Mouse (Mus musculus) retina, adult 2 months (tissue): Measurements from ENCODE around the gene Slc34a2.

Experiments
- DNase-seq: peaks from one replicate; pipeline ENCODE4 v3.0.0-alpha.2; 2012; ENCODE audit warnings: low read depth, low spot score

Slc34a2 gene

DNA sequence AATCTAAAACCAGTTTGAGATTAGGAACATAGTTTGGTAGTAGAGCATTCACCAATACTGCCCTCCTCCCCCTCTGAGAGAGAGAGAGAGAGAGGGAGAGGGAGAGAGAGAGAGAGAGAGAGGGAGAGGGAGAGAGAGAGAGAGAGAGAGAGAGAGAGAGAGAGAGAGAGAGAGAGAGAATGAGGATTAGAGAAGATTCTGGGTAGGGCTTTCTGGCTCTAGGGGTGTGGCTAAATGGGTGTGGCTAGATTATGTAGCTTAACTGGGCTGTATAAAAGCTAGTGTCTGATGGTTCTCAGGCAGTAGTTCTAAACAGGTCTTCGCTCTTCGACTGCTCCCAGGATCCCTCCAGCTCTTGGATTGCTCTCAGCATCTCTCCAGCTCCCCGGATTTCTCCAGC lies at the start of gene Slc34a2:
Gene Slc34a2, plus strand, starts transcription at position 301 of the 400 bp plus-strand sequence.
- DNase-seq, result no peak

DNA sequence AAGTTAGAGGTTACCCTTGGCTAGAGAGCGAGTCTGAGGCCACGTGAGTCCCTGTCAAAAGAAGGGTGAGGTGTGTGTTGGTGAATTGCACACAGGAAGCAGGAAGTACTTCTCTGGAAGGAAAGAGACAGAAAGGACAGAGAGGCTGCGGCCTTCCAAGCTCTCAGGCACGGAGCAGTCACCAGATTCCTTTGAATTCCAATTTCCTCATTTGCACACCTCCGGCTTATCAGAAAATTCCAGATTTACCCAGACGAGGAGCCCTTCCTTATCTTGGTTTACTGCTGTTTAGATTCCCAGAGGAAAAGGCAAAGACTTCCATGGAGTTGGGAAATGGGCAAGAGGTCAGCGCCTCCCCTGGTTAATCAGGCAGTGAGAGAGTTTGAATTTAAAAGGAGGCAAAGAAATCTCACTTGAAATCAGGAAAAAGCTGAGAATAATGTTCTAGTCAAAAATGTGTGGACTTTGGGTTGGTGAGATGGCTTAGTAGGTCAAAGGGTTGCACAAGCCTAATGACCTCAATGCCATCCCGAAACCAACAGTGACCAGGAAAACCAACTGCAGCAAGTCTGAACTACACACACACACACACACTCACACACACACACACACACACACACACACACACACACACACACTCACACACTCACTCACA lies 47.1 kb upstream of the Slc34a2 start:
- DNase-seq, result no peak

DNA sequence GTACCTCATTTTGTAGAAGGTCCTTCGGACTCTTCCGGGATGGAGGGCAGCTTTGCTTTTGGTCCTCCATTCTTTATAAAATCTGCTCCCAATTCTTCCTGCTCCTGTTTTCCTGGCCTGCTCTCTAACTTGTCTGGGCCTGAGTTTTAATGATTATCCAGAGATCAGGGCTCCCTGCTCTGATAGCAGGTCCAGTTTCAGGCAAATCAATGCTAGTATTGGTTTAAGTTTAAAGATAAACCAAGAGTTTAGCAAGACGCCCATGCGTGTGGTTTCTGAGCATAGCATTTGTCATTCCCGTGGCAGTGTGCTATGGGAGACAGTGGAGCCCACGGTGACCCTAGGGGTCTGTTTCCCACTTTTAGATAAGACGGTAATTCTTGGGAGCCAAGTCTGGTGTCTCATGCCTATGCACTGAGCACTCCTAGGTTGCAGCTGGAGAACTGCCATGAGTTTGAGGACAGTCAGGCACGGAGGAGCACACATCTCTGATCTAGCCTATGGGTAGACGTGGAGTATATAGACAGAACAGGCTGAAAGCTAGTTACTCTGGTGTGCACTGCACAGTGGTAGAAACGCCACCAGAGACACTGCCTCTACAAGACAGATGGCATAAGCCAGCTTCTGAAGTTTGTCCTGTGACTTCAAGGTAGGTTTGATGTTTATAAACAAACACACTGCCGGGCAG lies 45.5 kb upstream of the Slc34a2 start:
- no peak for DNase-seq

DNA sequence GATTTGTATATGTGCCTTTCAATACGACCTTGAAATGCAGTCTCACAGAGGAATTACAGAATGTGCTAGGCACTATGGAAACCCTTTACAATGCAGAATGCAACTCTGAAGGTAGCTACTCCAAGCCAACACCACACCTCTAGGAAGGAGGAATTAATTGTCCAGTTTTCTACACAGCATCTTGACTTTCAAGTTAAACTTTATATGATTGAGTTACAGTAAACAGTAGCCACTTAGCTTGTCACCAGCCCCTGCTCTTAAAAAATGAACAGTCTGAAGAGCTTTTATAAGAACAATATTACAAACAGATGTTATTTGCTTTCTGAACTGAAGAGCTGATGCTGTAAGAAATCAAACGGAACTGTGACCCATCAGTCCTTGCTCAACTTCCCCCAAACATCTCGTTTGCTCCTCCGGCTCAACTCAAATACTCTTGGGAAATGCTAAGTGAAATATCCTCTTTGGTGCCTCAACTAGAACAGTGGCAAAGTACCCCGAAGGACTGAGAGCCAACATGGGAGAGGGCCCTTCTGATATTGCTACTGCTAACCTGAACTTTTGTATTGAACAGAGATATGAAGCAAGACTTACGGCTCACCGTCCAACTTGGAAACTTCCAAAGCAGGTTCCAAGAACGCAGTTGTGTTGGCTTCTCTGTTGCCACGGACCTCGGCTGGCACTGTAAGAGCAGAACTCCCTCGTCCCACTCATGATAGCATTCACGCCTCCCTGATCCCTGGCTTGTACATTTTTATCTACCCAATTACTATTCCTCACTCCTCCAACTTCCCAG lies 44.2 kb upstream of the Slc34a2 start:
- DNase-seq, result no peak

DNA sequence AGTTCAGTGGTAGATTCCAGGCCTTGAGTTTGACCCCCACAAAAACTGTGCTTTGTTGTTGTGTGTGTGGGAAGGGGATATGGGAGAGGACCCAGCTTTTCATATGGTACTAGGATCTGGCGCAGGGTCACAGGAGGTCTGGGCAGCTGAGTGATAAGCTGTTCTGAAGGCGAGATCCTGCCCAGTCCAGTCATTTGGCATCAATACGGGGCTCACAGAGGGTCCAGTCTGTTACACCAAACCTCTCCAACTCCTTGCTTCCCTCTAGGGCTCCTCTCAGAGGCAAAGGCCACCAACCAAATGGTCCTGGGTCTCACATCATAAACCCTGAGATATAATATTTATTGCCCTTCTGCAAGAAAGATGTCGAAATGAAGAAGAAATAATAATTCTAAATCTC lies 42.4 kb upstream of the Slc34a2 start:
- no peak for DNase-seq

DNA sequence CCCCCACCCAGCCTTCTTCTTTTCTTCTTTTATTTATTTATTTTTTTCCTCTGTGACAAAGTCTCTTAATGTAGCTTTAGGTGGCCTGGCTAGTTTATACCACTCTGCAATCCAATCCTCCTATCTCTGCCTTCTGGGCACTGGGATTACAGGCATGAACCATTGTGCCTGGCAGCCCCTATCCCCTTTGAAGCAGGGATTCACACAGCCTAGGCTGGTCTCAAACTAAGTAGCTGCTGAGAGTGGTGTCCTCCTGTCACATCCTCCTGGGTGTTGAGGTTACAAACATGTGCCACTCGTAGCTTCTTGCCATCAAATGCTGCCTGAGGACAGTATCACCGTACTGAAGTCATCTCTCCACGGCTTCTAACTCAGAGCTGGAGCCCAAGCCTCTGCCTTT lies 41.7 kb upstream of the Slc34a2 start:
- no peak for DNase-seq

DNA sequence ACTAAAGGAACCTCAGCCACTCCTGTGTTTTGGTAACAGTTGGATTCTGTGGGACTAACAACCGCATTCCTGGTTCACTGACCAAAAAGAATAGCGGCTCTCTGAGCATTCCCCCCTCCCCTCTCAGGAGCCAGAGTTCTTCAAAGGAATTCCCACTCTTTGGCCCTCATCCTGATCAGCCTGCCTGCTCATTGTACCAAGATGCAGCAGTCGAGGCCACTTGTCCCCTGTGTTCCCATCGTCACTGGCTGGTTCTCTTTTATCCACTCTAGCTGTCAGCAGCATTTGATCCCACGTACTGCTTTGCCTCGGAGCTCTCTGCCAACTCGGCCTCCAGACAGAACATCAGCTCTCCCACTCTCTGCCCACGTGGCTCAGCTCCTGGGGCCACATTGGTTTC lies 41.3 kb upstream of the Slc34a2 start:
- no peak for DNase-seq

DNA sequence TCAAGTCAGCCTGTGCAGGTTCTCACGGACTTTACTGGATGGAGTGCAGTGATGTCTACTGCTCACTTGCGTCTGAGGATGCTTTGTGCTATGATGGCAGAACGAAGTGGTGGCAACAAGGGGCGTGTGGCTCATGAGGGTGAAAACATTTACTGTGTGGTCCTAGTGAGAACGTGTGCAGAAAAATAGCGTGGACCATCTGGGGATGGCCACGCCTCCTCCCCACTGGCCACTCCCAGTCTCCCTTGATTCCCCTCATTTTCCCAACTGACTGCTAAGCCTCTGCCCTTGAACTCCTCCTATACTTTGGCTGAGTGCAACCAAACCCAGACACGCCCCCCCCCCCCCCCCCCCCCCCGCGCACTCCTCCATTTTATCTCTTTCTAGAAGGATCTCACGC lies 40.8 kb upstream of the Slc34a2 start:
- DNase-seq, result no peak

DNA sequence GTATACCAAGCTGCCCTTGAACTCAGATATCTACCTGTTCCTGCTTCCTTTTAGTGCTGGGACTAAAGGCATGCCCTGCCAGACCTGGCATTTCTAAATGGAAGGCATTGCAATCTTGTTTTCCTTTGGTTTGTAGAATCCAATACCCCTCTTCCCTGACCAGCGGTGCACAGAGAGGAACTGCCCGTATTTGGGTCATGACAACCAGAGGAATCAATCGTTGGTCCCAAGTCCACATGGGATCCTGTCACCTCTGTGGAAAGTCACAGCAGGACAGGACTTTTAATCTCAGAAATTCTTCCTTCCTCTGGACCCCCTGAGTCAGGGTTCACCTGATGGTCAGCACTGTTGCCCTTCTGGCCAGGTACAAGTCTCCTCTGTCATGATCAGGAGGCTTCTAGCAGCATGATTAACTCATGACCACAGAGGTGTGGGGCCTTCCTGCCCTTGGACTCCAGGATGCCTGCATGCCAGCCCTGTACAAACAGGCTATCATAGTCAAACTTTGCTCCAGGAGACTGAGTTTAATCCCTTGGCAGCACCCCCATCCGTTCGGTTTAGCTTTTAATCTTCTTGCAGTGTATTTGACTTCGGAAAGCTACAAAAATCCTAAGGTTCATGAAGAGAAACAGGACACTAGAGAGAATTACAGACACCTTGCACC lies 39.7 kb upstream of the Slc34a2 start:
- no peak for DNase-seq

DNA sequence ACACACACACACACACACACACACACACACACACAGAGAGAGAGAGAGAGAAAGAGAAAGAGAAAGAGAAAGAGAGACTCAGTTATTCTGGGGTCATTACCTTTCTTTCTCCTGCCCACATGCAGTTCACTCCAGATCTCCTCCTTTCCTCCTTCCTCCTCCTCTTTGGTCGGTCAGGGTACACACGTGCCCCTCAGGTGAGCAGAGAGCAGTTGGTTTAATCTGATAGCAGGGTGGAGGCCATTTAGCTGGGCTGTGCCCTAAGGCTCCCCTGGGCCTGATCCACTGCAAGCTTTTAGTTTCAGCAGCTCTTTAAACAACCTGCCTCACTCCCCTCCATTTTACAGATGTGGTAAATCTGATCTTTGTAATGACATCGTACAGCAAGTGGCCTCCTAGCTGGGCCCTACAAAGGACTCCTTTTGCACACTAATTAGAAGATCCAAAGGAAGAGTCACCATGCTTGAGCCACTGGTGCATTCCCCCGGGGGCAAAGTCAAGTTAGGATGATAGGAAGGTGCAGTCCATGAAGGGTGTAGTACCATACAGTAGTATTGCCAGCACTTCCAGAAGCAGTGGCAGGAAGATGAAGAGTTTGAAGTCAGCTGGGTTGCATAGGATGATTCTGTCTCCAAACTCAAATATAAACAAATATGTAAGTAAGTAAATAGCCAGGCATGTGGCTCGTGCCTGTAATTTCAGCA lies 37.6 kb upstream of the Slc34a2 start:
- no peak for DNase-seq

DNA sequence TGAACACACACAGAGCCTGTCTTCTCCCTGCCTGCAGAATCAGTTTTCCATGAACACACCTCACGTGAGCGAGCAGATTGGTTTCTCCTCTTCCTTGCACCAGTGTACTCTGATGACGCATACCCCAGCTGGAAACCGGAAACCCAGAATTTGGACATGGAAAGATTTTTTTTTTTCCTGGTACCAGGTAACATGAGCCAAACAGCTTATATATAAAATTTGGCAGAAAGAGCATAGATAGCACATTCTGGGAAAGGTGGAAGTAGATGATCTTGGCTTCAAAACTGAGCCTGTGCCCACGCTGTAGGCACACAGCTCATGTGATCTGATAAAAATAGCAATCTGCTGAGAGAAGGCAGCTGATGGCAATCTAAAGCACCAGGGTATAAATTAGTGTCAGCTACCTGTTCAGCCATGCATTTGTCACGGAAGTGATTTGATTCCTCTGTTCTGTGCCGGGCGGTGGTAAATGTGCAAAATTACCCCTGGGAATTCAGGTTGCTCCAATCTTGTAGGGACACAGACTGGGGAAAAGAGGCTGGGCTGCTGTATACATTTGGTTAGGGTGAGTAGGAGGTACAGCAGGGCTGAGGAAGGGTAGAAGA lies 35.2 kb upstream of the Slc34a2 start:
- no peak for DNase-seq

DNA sequence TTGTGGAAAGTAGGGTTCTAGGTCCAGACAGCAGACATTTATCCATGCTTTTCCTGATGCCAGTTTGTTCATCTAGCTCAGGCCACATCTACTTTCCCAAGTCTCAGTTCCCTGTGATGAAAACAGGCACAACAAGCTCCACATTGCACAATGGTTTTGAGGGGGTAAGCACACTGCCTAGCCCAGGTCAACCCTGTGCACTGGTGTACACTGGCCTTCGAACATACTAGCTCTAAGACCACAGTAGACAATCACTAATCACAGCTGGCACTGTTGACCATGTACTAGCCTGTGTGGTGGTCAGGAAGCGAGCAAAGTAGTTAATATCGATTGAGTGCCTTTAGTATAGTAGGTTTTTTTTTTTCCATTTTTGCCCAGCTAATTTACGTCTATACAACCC lies 34.4 kb upstream of the Slc34a2 start:
- DNase-seq, result no peak

DNA sequence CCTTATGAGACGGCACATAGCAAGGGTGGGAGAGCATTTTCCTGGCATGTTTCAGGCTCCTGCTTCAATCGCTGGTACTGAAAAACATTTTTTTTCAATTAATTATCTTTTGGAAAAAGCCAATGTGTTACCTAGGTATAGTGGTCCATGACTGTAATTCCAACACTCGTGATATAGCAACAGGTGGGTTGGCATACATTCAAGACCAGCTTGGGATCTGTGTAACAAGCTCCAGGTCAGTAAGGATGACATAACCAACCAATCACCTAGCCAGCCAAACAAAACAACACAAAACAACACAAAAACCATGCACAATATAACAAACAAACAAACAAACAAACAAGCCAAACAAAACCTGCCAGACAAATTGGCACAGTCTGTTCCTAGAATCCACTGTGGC lies 33.9 kb upstream of the Slc34a2 start:
- no peak for DNase-seq

DNA sequence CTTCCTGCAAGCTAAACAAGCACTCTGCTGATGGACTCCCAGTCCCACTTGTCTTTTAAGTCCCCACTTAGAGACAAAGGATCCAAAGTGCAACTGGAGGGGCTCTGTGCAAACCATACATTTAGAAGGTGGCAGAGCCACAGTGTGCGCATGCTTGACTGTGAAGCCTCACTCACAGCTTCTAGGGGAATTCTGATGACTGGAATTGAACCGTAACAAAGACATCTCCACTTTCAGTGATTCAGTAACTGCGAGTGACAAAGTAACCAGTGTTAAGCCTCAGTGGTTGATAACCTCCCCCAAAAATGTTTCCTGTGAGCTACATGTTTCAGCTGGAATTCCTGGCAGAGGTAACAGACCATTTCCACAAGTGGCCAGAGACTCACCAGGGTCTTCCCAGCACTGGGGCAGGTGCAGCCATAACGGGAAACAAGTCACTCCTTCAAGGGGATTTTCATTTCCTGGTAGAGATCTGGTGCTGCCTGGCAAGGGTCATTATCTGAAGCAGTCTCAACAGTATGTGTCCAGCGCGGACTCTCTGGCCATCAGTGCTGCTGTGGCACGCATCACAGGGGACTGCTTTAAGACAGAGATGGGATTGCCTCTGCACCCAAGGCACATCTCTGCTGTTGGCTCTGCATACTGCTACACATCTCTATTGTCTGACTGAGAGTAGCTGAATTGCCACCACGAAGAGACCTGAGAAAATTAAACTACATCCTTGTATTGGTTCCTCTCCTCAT lies 28.7 kb upstream of the Slc34a2 start:
- no peak for DNase-seq

DNA sequence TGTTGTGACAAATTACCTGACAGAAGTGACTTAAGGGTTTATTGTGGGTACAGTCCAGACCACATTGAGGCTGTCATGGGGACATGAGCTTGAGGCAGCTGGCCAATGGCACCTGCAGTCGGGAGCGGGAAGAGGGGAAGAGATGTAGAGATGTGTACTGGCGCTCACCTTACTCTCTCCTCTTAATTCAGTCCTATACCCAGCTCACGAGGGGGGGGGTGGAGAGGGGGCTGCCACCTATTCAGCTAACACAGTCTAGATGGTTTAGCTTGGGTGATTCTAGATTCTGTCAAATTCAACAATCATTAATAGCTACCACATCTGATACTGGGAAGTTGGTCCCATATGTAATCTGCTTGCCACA lies 28.1 kb upstream of the Slc34a2 start:
- DNase-seq, result no peak

DNA sequence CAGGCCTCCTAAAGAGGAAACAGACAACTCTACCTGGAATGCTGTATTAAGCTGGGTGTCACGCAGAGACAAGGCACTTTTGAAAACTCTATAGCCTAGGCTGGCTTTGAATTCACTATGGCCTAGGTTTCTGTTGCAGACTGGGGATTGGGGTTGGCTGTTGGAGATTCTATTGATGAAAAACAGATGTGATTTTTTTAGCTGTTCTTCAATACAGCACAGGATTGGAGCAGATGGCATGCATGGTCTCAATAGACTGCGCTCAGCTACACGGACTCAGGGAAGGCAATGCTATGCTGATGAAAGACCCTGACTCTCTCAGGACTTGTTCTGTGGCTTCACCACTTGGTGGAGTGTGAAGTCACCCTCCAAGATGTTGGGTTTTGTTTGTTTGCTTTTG lies 26.6 kb upstream of the Slc34a2 start:
- DNase-seq, result no peak

DNA sequence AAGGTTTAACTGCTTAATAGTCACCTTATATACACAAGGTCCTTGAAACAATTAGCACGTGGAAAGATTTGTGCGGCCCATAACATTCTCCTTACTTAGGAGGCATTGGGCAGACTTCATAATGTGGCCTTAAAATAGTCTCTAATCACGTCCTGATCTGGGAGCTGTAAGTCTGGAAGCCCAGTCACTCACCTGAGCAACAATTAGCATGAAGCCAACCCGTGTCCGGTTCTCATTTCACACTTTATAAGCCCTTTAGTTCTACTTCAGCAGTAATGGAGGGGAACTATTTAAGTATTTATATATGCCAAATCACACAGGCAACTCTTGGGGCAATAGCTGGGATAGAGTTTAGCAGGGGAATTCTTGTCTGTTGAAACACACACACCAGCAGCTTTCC lies 21.3 kb upstream of the Slc34a2 start:
- no peak for DNase-seq

DNA sequence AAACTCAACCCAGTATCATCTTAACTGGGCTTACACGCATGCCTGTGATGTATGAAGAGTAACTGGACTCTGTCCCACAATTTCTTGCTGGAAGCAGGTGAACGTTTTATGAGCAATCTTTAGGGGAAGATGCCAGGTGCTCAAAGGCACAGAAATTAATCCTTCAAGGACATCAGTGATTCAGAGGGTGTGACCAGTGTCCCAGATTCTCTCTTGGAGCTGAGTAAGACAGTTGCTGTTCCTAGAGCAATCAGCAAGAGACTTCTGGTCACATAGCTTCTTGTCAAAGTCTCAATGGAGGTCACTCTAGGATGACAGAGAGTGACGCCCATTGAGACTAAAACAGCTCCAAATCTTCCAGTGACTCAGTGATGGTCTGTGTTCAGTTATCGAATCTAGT lies 19.6 kb upstream of the Slc34a2 start:
- no peak for DNase-seq

DNA sequence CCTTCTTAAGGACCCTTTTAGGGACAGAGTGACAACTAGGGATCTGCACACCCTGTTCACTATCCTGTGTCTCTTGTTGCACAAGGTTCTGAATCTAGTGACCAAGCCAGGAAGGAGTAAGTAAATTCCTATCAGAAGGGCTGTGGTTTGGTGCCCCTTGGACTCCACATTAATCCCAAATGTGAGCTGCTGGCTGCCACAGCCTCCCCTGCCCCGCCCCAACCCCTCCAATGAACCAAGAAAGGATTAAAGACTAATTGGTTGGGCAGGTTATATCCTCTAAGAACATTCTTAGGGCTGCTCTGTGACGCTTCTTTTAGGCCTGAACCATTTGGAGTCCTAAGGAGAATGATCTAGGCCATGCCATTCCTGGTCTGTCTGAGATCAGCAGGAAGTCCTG lies 14.4 kb upstream of the Slc34a2 start:
- no peak for DNase-seq

DNA sequence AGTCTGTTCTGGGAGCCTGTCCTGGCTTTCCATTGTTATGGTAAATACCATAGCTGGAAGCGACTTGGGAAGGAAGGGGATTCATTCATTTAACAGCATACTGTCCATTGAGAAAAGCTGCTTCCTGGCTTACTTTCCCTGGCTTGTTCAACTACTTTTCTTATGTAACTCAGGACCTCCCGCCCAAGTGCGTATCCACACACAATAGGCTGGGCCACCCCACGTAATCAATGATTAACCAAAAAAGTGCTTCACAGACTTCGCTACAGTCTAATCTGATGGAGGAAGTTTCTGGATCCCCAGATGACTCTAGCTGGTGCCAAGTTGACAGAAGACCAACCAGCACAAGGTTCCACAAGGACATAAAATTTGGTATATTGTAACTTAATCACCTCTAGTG lies 14.0 kb upstream of the Slc34a2 start:
- DNase-seq, result no peak
